Mouse (Mus musculus) midbrain, embryonic 14.5 days (tissue): ENCODE measurements at regions not wholly inside any gene's neighbourhood (a gene's known extent, or its start where the extent isn't known, plus 50 kb on each side); places are given as distances from the start of the nearest gene placed in this dataset.

ENCODE experiments used
- ATAC-seq: fragments of 200-750 bp; cut with Nextera tagmentation; 2 replicates; pipeline ENCODE4 v1.8.0; 2017; ENCODE audit warnings: moderate number of reproducible peaks, moderate library complexity; ENCODE audit not compliant: low FRiP score, low TSS enrichment
- DNase-seq: peaks from one replicate; pipeline ENCODE4 v3.0.0-alpha.2; 2015
- H3K27ac ChIP-seq: fragments of 300-500 bp; sonication (generic); replicated peaks from 2 replicates; pipeline ENCODE4 v1.5.1; 2014; ENCODE audit warnings: mild to moderate bottlenecking, low read depth, low read length, moderate library complexity
- H3K27me3 ChIP-seq: fragments of 300-500 bp; sonication (generic); 2 replicates; pipeline ENCODE4 v1.6.1; 2014; ENCODE audit warnings: low read length, control low read depth, mixed read lengths; ENCODE audit not compliant: control insufficient read depth, insufficient read depth
- H3K36me3 ChIP-seq: fragments of 300-500 bp; sonication (generic); 2 replicates; pipeline ENCODE4 v1.6.1; 2014; ENCODE audit warnings: low read length, control low read depth; ENCODE audit not compliant: control insufficient read depth, insufficient read depth
- H3K4me1 ChIP-seq: fragments of 300-500 bp; sonication (generic); 2 replicates; pipeline ENCODE4 v1.6.1; 2014; ENCODE audit warnings: mild to moderate bottlenecking, antibody characterized with exemption, low read length, control low read depth; ENCODE audit not compliant: control insufficient read depth, insufficient read depth
- H3K4me2 ChIP-seq: fragments of 300-500 bp; sonication (generic); 2 replicates; pipeline ENCODE4 v1.6.1; 2014; ENCODE audit warnings: mild to moderate bottlenecking, low read length, moderate library complexity
- H3K4me3 ChIP-seq: fragments of 300-500 bp; sonication (generic); replicated peaks from 2 replicates; pipeline ENCODE4 v1.5.1; 2014; ENCODE audit warnings: low read depth, low read length
- H3K9ac ChIP-seq: fragments of 300-500 bp; sonication (generic); replicated peaks from 2 replicates; pipeline ENCODE4 v1.6.1; 2014; ENCODE audit warnings: mild to moderate bottlenecking, low read length, moderate library complexity
- H3K9me3 ChIP-seq: fragments of 300-500 bp; sonication (generic); 2 replicates; pipeline ENCODE4 v1.6.1; 2016; ENCODE audit warnings: low read length, control low read depth, mixed read lengths; ENCODE audit not compliant: control insufficient read depth
- WGBS: fragments of 180-500 bp; shearing (Covaris S2); extraction: QIAGEN DNeasy Blood & Tissue Kit; methylation state at CpG from one replicate; pipeline ENCODE4 v1.1.7; 2014; 5-methylcytosine and 5-hydroxymethylcytosine counted together

DNA sequence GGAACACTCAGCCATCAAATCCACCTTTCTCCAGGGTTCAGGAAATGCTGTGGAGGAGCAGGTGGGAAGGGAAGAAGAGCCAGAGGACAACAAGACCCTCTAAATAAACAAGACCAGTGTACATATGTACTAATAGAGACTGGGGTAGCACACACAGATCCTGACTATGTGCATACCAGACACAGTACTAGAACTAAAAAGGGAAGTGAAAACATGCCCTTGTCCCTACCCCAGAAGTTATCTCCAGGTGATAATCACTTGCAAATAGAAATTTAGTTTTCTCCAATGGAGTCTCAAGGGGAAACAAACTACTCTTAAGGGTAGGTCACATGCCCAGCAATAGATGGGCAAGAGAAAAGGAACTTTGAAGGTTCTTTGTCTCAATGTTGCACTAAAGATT lies 518.9 kb upstream of the Tbc1d2b start:
- Histone ChIP-seq H3K27ac (no peak overlapping the region), H3K9me3 (no peaks in the 10 kb centered on the region), H3K36me3 (no peaks in the 10 kb centered on the region), H3K27me3 (no peaks in the 10 kb centered on the region), H3K4me1 (no peaks in the 10 kb centered on the region), H3K4me3 (no peak overlapping the region), H3K4me2 (no peak overlapping the region), H3K9ac (no peak overlapping the region)
- no peak for DNase-seq
- no peak for ATAC-seq

DNA sequence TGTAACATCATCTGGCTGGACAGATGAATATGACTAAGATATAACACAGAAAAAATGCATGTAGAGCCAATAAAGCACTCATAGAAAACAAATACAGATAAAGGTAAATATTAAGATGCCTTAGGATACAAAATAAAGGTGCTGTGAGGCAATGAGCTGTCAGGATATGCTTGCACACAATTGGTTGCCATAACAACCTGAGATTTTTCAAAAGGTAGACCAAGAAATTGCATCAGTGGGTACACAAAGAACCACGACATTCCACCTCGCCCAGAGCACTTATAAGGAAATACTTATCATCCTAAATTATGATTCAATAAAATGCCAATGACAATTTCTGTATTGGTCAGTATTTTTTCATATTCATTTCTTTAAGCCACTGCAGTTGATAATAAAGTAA lies 521.3 kb upstream of the Tbc1d2b start:
- Histone ChIP-seq H3K27me3 (no peaks in the 10 kb centered on the region), H3K36me3 (no peaks in the 10 kb centered on the region), H3K4me3 (no peak overlapping the region), H3K9me3 (no peaks in the 10 kb centered on the region), H3K27ac (no peak overlapping the region), H3K4me2 (no peak overlapping the region), H3K4me1 (no peaks in the 10 kb centered on the region), H3K9ac (no peak overlapping the region)
- DNase-seq (peak; percentile 68), ATAC-seq (no peak)
- WGBS = 42% methylated on average over 2 of the region's 2 CpGs

DNA sequence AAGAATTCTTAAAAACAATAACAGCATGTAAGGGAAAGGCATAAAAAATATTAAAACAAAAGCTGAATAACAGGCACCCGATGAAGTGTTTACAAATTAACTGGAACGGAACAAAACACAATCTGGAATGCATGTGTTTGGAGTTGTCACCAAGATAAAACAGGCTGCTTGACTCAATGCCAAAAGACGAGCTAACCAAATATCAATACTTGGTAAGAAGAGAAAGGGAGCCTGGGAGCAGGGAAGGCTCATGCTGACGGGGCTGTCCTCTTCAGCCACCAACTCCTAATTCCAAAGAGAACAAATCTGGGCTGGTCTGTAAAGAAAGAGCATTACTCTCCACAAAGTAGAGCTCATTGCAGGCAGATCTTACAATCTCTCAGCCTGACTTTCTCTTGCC lies 545.4 kb upstream of the Zic4 start:
- no peak overlapping the region for H3K9ac ChIP-seq
- 61% methylated on average over 4 of the region's 4 CpGs for WGBS
- no peak overlapping the region for H3K4me3 ChIP-seq
- H3K4me2 ChIP-seq = no peak overlapping the region
- ATAC-seq = no peak
- DNase-seq = peak; percentile 29
- no peaks in the 10 kb centered on the region for H3K4me1 ChIP-seq
- no peaks in the 10 kb centered on the region for H3K27me3 ChIP-seq
- no peak overlapping the region for H3K27ac ChIP-seq
- no peaks in the 10 kb centered on the region for H3K36me3 ChIP-seq
- H3K9me3 ChIP-seq = no peaks in the 10 kb centered on the region

DNA sequence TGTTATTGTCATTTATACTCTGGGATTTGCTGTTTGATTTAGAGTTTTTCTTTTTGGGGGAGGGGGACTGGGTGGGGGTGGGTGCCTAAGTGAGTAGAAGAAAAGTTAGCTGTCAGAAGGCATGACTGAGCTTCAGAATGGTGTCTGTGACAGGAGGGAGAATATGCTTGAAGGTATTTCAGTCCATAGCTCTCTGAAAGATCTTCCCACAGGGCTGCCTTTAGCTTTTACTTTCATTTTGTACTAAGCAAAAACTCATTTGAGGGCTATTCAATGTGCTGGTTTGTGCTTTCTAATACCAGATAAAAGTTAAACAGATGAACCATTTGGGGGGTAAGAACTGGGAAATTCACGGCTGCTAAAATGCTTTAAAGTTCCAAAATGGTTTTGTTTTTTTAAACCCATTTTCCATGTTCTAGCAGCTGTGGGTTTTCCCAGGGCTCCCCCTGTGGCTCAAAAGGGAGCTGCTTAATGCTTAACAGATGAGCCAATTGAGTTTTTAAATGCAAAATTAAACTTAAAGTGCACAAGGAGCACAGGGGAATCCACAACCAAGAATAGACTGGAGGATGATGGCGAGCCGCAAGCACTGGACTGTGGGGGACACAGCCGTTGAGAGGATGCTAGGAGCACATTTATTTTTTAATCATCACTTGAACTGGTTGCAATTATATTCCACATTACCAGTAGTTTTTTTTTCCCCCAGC lies 538.5 kb upstream of the Zic4 start:
- no peak overlapping the region for H3K27ac ChIP-seq
- no peak for ATAC-seq

DNA sequence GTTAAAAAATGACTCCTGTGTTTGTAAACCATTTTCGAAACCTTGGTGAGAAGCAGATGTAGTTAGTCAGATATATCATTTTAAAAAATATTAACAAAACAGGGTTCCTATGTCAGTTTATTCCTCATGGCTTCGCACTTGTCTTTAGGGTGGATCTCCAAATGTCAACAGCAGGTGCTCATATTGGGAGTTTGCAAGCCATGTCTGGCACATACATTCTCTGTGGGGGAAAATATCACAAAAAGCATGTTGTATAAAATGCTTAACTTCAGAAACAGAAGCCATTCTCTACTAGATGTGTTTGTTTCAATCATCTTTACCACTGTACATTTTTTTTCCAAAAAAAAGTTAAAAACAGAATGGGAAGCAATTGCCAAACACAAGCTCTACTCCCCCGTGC lies 534.7 kb upstream of the Zic4 start:
- H3K4me3 ChIP-seq = no peak overlapping the region
- H3K9me3 ChIP-seq = no peaks in the 10 kb centered on the region
- no peaks in the 10 kb centered on the region for H3K36me3 ChIP-seq
- H3K4me1 ChIP-seq = no peaks in the 10 kb centered on the region
- DNase-seq (no peak), ATAC-seq (no peak)
- WGBS = 85% methylated on average over 3 of the region's 3 CpGs
- H3K9ac ChIP-seq = no peak overlapping the region
- no peak overlapping the region for H3K4me2 ChIP-seq
- no peak overlapping the region for H3K27ac ChIP-seq
- H3K27me3 ChIP-seq = no peaks in the 10 kb centered on the region

More for the DNA sequence above, 538.5 kb upstream of the Zic4 start:
- Histone ChIP-seq H3K4me2 (no peak overlapping the region), H3K9ac (no peak overlapping the region), H3K27me3 (no peaks in the 10 kb centered on the region), H3K36me3 (no peaks in the 10 kb centered on the region), H3K9me3 (no peaks in the 10 kb centered on the region), H3K4me3 (no peak overlapping the region), H3K4me1 (no peaks in the 10 kb centered on the region)
- DNase-seq = no peak
- 69% methylated on average over 4 of the region's 4 CpGs for WGBS

DNA sequence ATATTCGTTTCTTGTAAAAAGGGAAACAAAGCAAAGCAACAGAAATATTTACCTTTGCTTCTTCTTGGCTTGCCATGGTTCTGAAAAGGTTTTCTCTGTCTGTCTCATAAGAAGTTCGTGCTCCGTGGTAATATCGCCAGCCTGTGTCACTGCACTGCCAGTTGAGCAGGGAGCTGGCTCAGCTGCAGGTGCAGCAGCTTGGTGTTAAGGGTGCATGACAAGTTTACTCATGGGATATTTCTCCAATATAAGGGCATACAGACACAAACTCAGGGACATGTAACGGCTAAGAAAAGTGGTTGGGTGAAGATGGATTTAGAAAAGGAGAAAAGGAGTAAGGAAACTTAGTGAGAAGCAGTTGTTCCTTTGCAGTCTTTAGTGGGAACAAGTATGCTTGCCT lies 533.5 kb upstream of the Zic4 start:
- no peak overlapping the region for H3K4me3 ChIP-seq
- H3K4me2 ChIP-seq = no peak overlapping the region
- DNase-seq (peak; percentile 23), ATAC-seq (no peak)
- H3K9me3 ChIP-seq = no peaks in the 10 kb centered on the region
- H3K4me1 ChIP-seq = no peaks in the 10 kb centered on the region
- no peak overlapping the region for H3K9ac ChIP-seq
- no peaks in the 10 kb centered on the region for H3K36me3 ChIP-seq
- 47% methylated on average over 5 of the region's 5 CpGs for WGBS
- no peaks in the 10 kb centered on the region for H3K27me3 ChIP-seq
- no peak overlapping the region for H3K27ac ChIP-seq

DNA sequence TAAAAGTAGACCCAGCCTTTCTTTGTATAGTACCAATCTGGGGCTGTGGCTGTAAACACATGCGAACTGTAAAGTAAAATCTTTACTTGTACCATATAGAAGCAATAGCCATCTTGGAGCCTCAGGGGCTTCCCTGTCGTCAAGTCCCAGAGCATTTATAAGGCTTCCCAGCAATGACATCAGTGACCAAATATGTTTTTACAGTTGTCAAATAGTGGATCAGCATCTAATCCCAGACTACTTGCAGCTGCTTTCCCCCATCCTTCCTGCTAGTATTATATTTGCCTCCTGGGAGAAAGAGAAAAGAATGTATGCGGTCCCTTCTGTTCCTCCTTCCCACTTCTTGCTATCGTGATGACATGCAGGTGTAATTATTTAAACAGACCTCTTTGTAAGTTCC lies 531.5 kb upstream of the Zic4 start:
- DNase-seq (no peak), ATAC-seq (no peak)
- H3K36me3 ChIP-seq = no peaks in the 10 kb centered on the region
- no peak overlapping the region for H3K4me3 ChIP-seq
- H3K27ac ChIP-seq = no peak overlapping the region
- no peak overlapping the region for H3K4me2 ChIP-seq
- 72% methylated on average over 4 of the region's 4 CpGs for WGBS
- H3K27me3 ChIP-seq = no peaks in the 10 kb centered on the region
- no peaks in the 10 kb centered on the region for H3K9me3 ChIP-seq
- no peaks in the 10 kb centered on the region for H3K4me1 ChIP-seq
- H3K9ac ChIP-seq = no peak overlapping the region

DNA sequence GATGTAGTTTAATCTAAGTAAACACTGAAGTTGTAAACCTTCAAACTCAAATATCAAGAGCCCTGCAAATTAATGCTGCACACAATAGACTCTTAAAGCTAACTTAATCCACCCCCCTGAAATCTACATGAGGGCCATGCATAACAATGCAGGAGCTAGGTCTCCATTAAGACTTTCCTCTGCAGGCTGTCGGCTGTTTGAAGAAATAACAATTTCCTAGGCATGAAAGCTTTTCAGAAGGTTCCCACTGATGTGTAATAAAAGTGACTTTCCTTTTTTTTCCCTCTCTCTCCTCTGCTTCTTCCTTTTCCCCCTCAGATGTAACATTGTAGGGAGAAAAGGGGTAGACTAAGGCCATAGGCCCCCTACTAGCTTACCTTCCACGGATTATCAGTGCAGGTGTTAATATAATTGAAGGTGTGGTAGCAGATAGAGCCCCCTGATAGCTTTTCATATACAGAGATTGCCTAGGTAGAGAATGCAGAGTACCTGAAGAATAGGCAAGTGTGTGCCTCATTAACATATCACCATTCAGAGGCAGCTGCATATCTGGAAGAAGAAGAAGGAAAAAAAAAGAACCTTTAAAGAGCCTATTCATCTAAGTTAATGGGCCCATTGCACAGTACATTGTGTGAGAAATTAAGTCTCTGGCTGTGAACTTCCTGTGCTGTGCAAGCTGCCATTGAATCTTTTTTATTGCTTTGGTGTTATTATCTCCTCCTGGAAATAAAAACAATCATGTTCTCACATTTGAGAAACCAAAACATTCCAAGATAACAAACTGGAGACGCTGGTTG lies 528.3 kb upstream of the Zic4 start:
- 16% methylated on average over 3 of the region's 3 CpGs for WGBS
- DNase-seq = no peak
- no peaks in the 10 kb centered on the region for H3K9me3 ChIP-seq
- H3K4me3 ChIP-seq = no peak overlapping the region
- no peak for ATAC-seq
- no peaks in the 10 kb centered on the region for H3K4me1 ChIP-seq
- H3K27me3 ChIP-seq = no peaks in the 10 kb centered on the region
- no peaks in the 10 kb centered on the region for H3K36me3 ChIP-seq
- no peak overlapping the region for H3K27ac ChIP-seq
- no peak overlapping the region for H3K4me2 ChIP-seq
- no peak overlapping the region for H3K9ac ChIP-seq
